Mouse (Mus musculus): ENCODE measurements at regions not wholly inside any gene's neighbourhood (a gene's known extent, or its start where the extent isn't known, plus 50 kb on each side); places are given as distances from the start of the nearest gene placed in this dataset.

DNA sequence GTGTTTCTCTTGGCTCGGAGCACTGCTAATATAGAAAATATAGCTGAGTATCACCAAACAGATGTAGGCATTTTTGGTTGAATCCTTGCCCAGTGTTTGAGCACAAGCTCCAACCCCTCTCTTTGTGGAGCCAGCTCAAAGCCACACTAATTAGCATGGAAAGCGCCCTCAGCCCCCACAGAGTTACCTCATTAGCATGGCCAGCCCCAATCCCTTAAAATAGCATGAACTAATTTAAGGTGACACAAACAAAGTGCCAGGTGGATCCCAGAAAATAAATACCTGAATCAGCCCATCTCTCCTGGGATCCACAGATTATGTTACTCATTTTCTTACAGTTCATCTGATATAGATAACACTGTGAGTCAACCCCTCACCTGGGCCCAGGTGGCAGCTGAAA, 79.7 kb upstream of the Ankrd50 start:
- ATAC-seq = peak; percentile 60; the same call in 1 of the 2 replicates
- H3K36me3 ChIP-seq (ENCODE audit: control insufficient read depth, insufficient read depth, low read length) = no peaks in the 10 kb centered on the region
- 32% methylated on average over 2 of the region's 2 CpGs for WGBS

DNA sequence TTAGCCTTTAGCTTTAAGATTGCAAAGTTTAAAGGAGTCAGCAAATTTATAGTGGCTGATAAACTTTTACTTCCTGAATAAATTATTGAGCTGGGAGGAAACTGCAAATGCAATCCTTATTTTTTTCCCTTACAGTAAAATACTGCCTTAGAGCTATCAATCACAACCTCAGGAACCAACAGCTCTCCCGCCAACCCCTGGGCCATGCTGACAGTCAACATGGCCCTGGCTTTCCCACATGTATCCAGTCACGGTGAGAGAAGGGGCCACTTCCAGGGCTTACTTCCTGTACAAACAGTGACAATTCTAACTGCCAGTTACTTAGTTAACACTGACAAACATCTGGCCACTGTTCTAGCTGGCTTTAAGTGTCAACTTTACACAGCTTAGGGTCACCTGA, 76.5 kb upstream of the Ankrd50 start:
- Histone ChIP-seq H3K36me3 (ENCODE audit: control insufficient read depth, insufficient read depth, low read length) (no peaks in the 10 kb centered on the region), H3K4me1 (ENCODE audit: control insufficient read depth, insufficient read depth, low read depth, low read length) (no peaks in the 10 kb centered on the region; the same call in 1 of the 2 replicates), H3K9me3 (ENCODE audit: control insufficient read depth, low read length) (no peaks in the 10 kb centered on the region), H3K27ac (ENCODE audit: low read depth, low read length) (no peak overlapping the region), H3K27me3 (replicated peaks; ENCODE audit: control insufficient read depth, insufficient read depth, low read length) (no peaks in the 10 kb centered on the region), H3K9ac (ENCODE audit: low read depth, low read length) (no peak overlapping the region), H3K4me2 (ENCODE audit: low read length) (no peak overlapping the region), H3K4me3 (ENCODE audit: low read length) (no peak overlapping the region)
- no peak for ATAC-seq
- WGBS = 72% methylated on average over 2 of the region's 2 CpGs

More for the DNA sequence above, 79.7 kb upstream of the Ankrd50 start:
- Histone ChIP-seq H3K9ac (ENCODE audit: low read depth, low read length) (no peak overlapping the region), H3K9me3 (ENCODE audit: control insufficient read depth, low read length) (no peaks in the 10 kb centered on the region), H3K4me3 (ENCODE audit: low read length) (no peak overlapping the region), H3K4me2 (ENCODE audit: low read length) (no peak overlapping the region), H3K4me1 (ENCODE audit: control insufficient read depth, insufficient read depth, low read depth, low read length) (peaks cover 5% of the 10 kb centered on the region), H3K27me3 (replicated peaks; ENCODE audit: control insufficient read depth, insufficient read depth, low read length) (no peaks in the 10 kb centered on the region), H3K27ac (ENCODE audit: low read depth, low read length) (no peak overlapping the region)

DNA sequence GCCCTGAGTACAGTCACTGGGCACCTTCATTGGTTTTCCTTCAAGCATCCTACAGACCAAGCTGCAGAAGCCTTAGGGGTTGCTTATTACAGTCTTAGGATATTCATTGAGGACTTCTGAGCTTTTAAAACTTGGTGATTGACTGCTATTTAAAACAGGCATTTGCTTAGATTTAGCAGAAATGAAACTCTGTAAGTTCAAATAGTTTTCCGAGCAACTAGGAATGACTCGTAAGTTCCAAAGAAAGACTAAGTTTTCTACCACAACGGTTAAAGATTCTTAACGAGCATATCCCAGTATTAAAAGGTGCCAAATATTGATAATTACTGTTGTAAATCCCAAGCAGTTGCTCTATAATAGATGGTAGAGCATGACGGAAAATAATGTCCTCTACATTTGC, 71.3 kb upstream of the Ankrd50 start:
- Histone ChIP-seq H3K4me2 (ENCODE audit: low read length) (no peak overlapping the region), H3K4me1 (ENCODE audit: control insufficient read depth, insufficient read depth, low read depth, low read length) (no peaks in the 10 kb centered on the region), H3K4me3 (ENCODE audit: low read length) (no peak overlapping the region), H3K36me3 (ENCODE audit: control insufficient read depth, insufficient read depth, low read length) (no peaks in the 10 kb centered on the region), H3K9me3 (ENCODE audit: control insufficient read depth, low read length) (no peaks in the 10 kb centered on the region), H3K9ac (ENCODE audit: low read depth, low read length) (no peak overlapping the region), H3K27ac (ENCODE audit: low read depth, low read length) (no peak overlapping the region), H3K27me3 (replicated peaks; ENCODE audit: control insufficient read depth, insufficient read depth, low read length) (no peaks in the 10 kb centered on the region)
- WGBS = 94% methylated on average over 5 of the region's 5 CpGs
- no peak for ATAC-seq

DNA sequence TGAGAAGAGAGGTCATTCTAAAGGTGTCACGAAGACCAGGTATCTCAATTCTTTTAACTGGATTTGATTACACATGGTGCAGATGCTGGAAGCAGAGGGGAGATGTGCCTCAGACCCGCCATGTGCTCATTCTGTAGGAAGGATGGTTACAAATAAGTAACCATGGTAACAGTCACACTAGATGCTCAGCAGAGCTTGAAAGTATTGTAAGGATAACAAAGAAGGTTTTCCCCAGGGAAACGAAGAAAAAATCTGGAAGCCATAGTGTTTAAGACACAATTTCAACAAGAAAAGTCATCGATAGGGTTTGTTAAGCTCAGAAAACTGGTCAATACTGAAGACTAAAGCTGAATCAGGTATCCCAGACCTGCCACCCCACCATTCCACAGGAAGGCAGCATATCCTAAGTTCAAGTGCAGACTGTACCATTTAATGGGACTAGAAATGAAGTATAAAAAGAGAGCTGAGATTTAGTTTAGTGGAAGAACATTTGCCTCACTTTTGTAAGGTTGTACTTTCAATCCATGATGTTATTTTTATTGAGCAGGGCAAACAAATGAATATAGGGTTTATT, 68.9 kb upstream of the Ankrd50 start:
- no peaks in the 10 kb centered on the region for H3K9me3 ChIP-seq (ENCODE audit: control insufficient read depth, low read length)
- 12% methylated on average over 4 of the region's 4 CpGs for WGBS
- peak; percentile 76 for ATAC-seq
- H3K4me2 ChIP-seq (ENCODE audit: low read length) = no peak overlapping the region
- 0 out of 2 replicates have a peak overlapping the region, but pooled peaks have one; percentile 29 for H3K27ac ChIP-seq (ENCODE audit: low read depth, low read length)
- no peaks in the 10 kb centered on the region for H3K27me3 ChIP-seq (replicated peaks; ENCODE audit: control insufficient read depth, insufficient read depth, low read length)
- no peak overlapping the region for H3K9ac ChIP-seq (ENCODE audit: low read depth, low read length)
- no peak overlapping the region for H3K4me3 ChIP-seq (ENCODE audit: low read length)
- no peaks in the 10 kb centered on the region for H3K4me1 ChIP-seq (ENCODE audit: control insufficient read depth, insufficient read depth, low read depth, low read length)
- H3K36me3 ChIP-seq (ENCODE audit: control insufficient read depth, insufficient read depth, low read length) = no peaks in the 10 kb centered on the region

GRCm38 (mm10) chr3:38547032-38547431, 62.4 kb upstream of the Ankrd50 start:
- Histone ChIP-seq H3K4me1 (ENCODE audit: control insufficient read depth, insufficient read depth, low read depth, low read length) (no peaks in the 10 kb centered on the region), H3K4me2 (ENCODE audit: low read length) (no peak overlapping the region), H3K9ac (ENCODE audit: low read depth, low read length) (no peak overlapping the region), H3K36me3 (ENCODE audit: control insufficient read depth, insufficient read depth, low read length) (no peaks in the 10 kb centered on the region), H3K27ac (ENCODE audit: low read depth, low read length) (no peak overlapping the region), H3K4me3 (ENCODE audit: low read length) (no peak overlapping the region), H3K9me3 (ENCODE audit: control insufficient read depth, low read length) (no peaks in the 10 kb centered on the region), H3K27me3 (replicated peaks; ENCODE audit: control insufficient read depth, insufficient read depth, low read length) (no peaks in the 10 kb centered on the region)
- ATAC-seq = no peak
- 70% methylated on average over 3 of the region's 3 CpGs for WGBS

- ATAC-seq = no peak
- no peaks in the 10 kb centered on the region for H3K9me3 ChIP-seq (ENCODE audit: control insufficient read depth, low read length)
- no peak overlapping the region for H3K4me3 ChIP-seq (ENCODE audit: low read length)
- 88% methylated on average over 3 of the region's 3 CpGs for WGBS
- H3K4me2 ChIP-seq (ENCODE audit: low read length) = no peak overlapping the region
- H3K4me1 ChIP-seq (ENCODE audit: control insufficient read depth, insufficient read depth, low read depth, low read length) = no peaks in the 10 kb centered on the region
- no peaks in the 10 kb centered on the region for H3K36me3 ChIP-seq (ENCODE audit: control insufficient read depth, insufficient read depth, low read length)
- no peaks in the 10 kb centered on the region for H3K27me3 ChIP-seq (replicated peaks; ENCODE audit: control insufficient read depth, insufficient read depth, low read length)
- H3K27ac ChIP-seq (ENCODE audit: low read depth, low read length) = no peak overlapping the region
- no peak overlapping the region for H3K9ac ChIP-seq (ENCODE audit: low read depth, low read length)
These were observed 60.9 kb upstream of the Ankrd50 start for GRCm38 (mm10) chr3:38545501-38545896.

- H3K4me3 ChIP-seq (ENCODE audit: low read length) = no peak overlapping the region
- H3K27me3 ChIP-seq (replicated peaks; ENCODE audit: control insufficient read depth, insufficient read depth, low read length) = no peaks in the 10 kb centered on the region
- H3K9me3 ChIP-seq (ENCODE audit: control insufficient read depth, low read length) = no peaks in the 10 kb centered on the region
- no peaks in the 10 kb centered on the region for H3K36me3 ChIP-seq (ENCODE audit: control insufficient read depth, insufficient read depth, low read length)
- no peak overlapping the region for H3K9ac ChIP-seq (ENCODE audit: low read depth, low read length)
- H3K4me2 ChIP-seq (ENCODE audit: low read length) = no peak overlapping the region
- no peak overlapping the region for H3K27ac ChIP-seq (ENCODE audit: low read depth, low read length)
- no peaks in the 10 kb centered on the region for H3K4me1 ChIP-seq (ENCODE audit: control insufficient read depth, insufficient read depth, low read depth, low read length)
- WGBS = 90% methylated on average over 4 of the region's 4 CpGs
- no peak for ATAC-seq
These were observed 60.3 kb upstream of the Ankrd50 start for GRCm38 (mm10) chr3:38544718-38545500.

- WGBS = 87% methylated on average over 3 of the region's 3 CpGs
These were observed 59.2 kb upstream of the Ankrd50 start for GRCm38 (mm10) chr3:38543816-38544215.

DNA sequence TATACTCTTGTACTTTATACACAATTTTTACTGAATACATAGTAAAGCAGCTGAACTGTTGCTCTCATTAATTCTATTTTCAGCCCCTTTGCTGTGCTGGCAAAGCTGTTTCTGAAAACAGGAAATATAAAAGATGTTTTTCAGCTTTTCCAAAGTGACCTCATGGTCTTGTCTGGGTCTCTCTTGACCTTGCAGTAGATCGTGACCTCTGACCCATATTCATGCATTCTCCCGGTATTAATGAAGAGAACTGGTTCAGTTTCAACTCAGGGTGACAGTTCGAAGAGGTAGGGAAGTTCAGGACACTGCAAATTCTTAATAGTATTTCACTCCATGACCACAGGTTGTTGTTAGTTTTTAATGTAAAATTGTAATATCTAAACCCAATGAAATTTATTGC, 56.7 kb upstream of the Ankrd50 start:
- ATAC-seq = no peak

More at GRCm38 (mm10) chr3:38543816-38544215, 59.2 kb upstream of the Ankrd50 start:
- Histone ChIP-seq H3K4me1 (ENCODE audit: control insufficient read depth, insufficient read depth, low read depth, low read length) (no peaks in the 10 kb centered on the region), H3K9me3 (ENCODE audit: control insufficient read depth, low read length) (no peaks in the 10 kb centered on the region), H3K27me3 (replicated peaks; ENCODE audit: control insufficient read depth, insufficient read depth, low read length) (no peaks in the 10 kb centered on the region), H3K36me3 (ENCODE audit: control insufficient read depth, insufficient read depth, low read length) (no peaks in the 10 kb centered on the region), H3K4me2 (ENCODE audit: low read length) (no peak overlapping the region), H3K9ac (ENCODE audit: low read depth, low read length) (no peak overlapping the region), H3K4me3 (ENCODE audit: low read length) (no peak overlapping the region), H3K27ac (ENCODE audit: low read depth, low read length) (no peak overlapping the region)
- no peak for ATAC-seq

More for the DNA sequence above, 56.7 kb upstream of the Ankrd50 start:
- H3K36me3 ChIP-seq (ENCODE audit: control insufficient read depth, insufficient read depth, low read length) = no peaks in the 10 kb centered on the region
- H3K27ac ChIP-seq (ENCODE audit: low read depth, low read length) = no peak overlapping the region
- H3K9me3 ChIP-seq (ENCODE audit: control insufficient read depth, low read length) = no peaks in the 10 kb centered on the region
- no peak overlapping the region for H3K4me2 ChIP-seq (ENCODE audit: low read length)
- WGBS = 74% methylated on average over 3 of the region's 3 CpGs
- H3K27me3 ChIP-seq (replicated peaks; ENCODE audit: control insufficient read depth, insufficient read depth, low read length) = no peaks in the 10 kb centered on the region
- H3K9ac ChIP-seq (ENCODE audit: low read depth, low read length) = no peak overlapping the region
- H3K4me1 ChIP-seq (ENCODE audit: control insufficient read depth, insufficient read depth, low read depth, low read length) = no peaks in the 10 kb centered on the region
- no peak overlapping the region for H3K4me3 ChIP-seq (ENCODE audit: low read length)
